Mouse (Mus musculus) liver, embryonic 11.5 days (tissue): ENCODE measurements around the gene Gpr139. TPM values are rescaled to one million over a fixed set of nuclear protein-coding genes. Genes with fewer than 3 reads are reported as not detected.

Source experiments
- ATAC-seq: fragments of 200-750 bp; cut with Nextera tagmentation; replicated peaks from 2 replicates; pipeline ENCODE4 v1.8.0; 2017; ENCODE audit warnings: moderate number of reproducible peaks, mild to moderate bottlenecking, moderate TSS enrichment, moderate library complexity; ENCODE audit not compliant: low FRiP score
- DNase-seq: peaks from one replicate; pipeline ENCODE4 v3.0.0-alpha.2; 2017; ENCODE audit warnings: low spot score
- H3K27ac ChIP-seq: fragments of 300-500 bp; sonication (generic); 2 replicates; pipeline ENCODE4 v1.5.1; 2014; ENCODE audit warnings: mild to moderate bottlenecking, low read depth, low read length, control low read depth
- H3K27me3 ChIP-seq: fragments of 300-500 bp; sonication (generic); replicated peaks from 2 replicates; pipeline ENCODE4 v1.6.1; 2014; ENCODE audit warnings: low read length, mixed read lengths; ENCODE audit not compliant: control insufficient read depth, insufficient read depth
- H3K36me3 ChIP-seq: fragments of 300-500 bp; sonication (generic); 2 replicates; pipeline ENCODE4 v1.6.1; 2014; ENCODE audit warnings: mild to moderate bottlenecking, low read length, moderate library complexity, mixed read lengths; ENCODE audit not compliant: control insufficient read depth, insufficient read depth
- H3K4me1 ChIP-seq: fragments of 300-500 bp; sonication (generic); replicated peaks from 2 replicates; pipeline ENCODE4 v1.6.1; 2014; ENCODE audit warnings: low read length, mixed read lengths; ENCODE audit not compliant: control insufficient read depth, insufficient read depth
- H3K4me2 ChIP-seq: fragments of 300-500 bp; sonication (generic); 2 replicates; pipeline ENCODE4 v1.6.1; 2014; ENCODE audit warnings: mild to moderate bottlenecking, control low read depth, moderate library complexity
- H3K4me3 ChIP-seq: fragments of 300-500 bp; sonication (generic); 2 replicates; pipeline ENCODE4 v1.5.1; 2014; ENCODE audit warnings: low read depth, low read length, control low read depth
- H3K9ac ChIP-seq: fragments of 300-500 bp; sonication (generic); 2 replicates; pipeline ENCODE4 v1.6.1; 2014; ENCODE audit warnings: low read depth, low read length, control low read depth
- H3K9me3 ChIP-seq: fragments of 300-500 bp; sonication (generic); 2 replicates; pipeline ENCODE4 v1.6.1; 2016; ENCODE audit warnings: low read length, inconsistent platforms, mixed read lengths; ENCODE audit not compliant: control insufficient read depth
- WGBS: fragments of 180-500 bp; shearing (Covaris S2); extraction: QIAGEN DNeasy Blood & Tissue Kit; methylation state at CpG from one replicate; pipeline ENCODE4 v1.1.7; 2014; 5-methylcytosine and 5-hydroxymethylcytosine counted together
- polyA plus RNA-seq: library from polyadenylated mRNA; unstranded; fragments of >200 nt; fragmentation: Nextera tagmentation; extraction: Ambion mirVana; gene quantifications from 2 replicates; pipeline ENCODE4 v1.2.1, GENCODE M21; 2014

Gpr139 gene
- polyA plus RNA-seq, 1 experiment from 2014 or later = not detected

GRCm38 (mm10) chr7:119160015-119160414 lies 24.4 kb downstream of the Gpr139 start:
- DNase-seq (no peak), ATAC-seq (no peak)
- Histone ChIP-seq H3K9ac (no peak overlapping the region), H3K4me3 (no peak overlapping the region), H3K27ac (no peak overlapping the region), H3K4me2 (no peak overlapping the region), H3K27me3 (no peaks in the 10 kb centered on the region), H3K4me1 (no peaks in the 10 kb centered on the region), H3K9me3 (no peaks in the 10 kb centered on the region), H3K36me3 (no peaks in the 10 kb centered on the region)
- WGBS = 85% methylated on average over 3 of the region's 3 CpGs

- WGBS = 66% methylated on average over 8 of the region's 8 CpGs
- Histone ChIP-seq H3K27me3 (no peaks in the 10 kb centered on the region), H3K9ac (no peak overlapping the region), H3K4me2 (no peak overlapping the region), H3K36me3 (no peaks in the 10 kb centered on the region), H3K4me1 (no peaks in the 10 kb centered on the region), H3K4me3 (no peak overlapping the region), H3K27ac (no peak overlapping the region), H3K9me3 (no peaks in the 10 kb centered on the region)
- DNase-seq = no peak
- ATAC-seq = no peak
Measured at GRCm38 (mm10) chr7:119111771-119112170, 72.6 kb downstream of the Gpr139 start.

GRCm38 (mm10) chr7:119105878-119106277 lies 78.5 kb downstream of the Gpr139 start:
- Histone ChIP-seq H3K9me3 (no peaks in the 10 kb centered on the region), H3K4me3 (no peak overlapping the region), H3K36me3 (no peaks in the 10 kb centered on the region), H3K4me2 (no peak overlapping the region), H3K27me3 (no peaks in the 10 kb centered on the region), H3K4me1 (no peaks in the 10 kb centered on the region), H3K9ac (no peak overlapping the region), H3K27ac (no peak overlapping the region)
- WGBS = 77% methylated on average over 4 of the region's 4 CpGs
- no peak for DNase-seq
- ATAC-seq = no peak

GRCm38 (mm10) chr7:119096583-119096982 lies 87.8 kb downstream of the Gpr139 start:
- Histone ChIP-seq H3K4me1 (no peaks in the 10 kb centered on the region), H3K4me2 (no peak overlapping the region), H3K9ac (no peak overlapping the region), H3K27ac (no peak overlapping the region), H3K4me3 (no peak overlapping the region), H3K9me3 (no peaks in the 10 kb centered on the region), H3K36me3 (no peaks in the 10 kb centered on the region), H3K27me3 (no peaks in the 10 kb centered on the region)
- ATAC-seq (no peak), DNase-seq (no peak)
- WGBS = 78% methylated on average over 3 of the region's 3 CpGs

Other genes with a start within 250 kb of the Gpr139 start
- gene Gprc5b, start 189.4 kb downstream of the Gpr139 start, polyA plus RNA-seq = 1.7 and 2.0 TPM in 2 replicates